Mouse (Mus musculus) midbrain, embryonic 12.5 days (tissue): Measurements from ENCODE around the gene Aph1c. TPM values are rescaled to one million over a fixed set of nuclear protein-coding genes. Genes with fewer than 3 reads are reported as not detected.

Source experiments
- ATAC-seq: fragments of 200-750 bp; cut with Nextera tagmentation; 2 replicates; pipeline ENCODE4 v1.8.0; 2017; ENCODE audit warnings: low read depth, moderate TSS enrichment, moderate library complexity; ENCODE audit not compliant: low FRiP score
- H3K27ac ChIP-seq: fragments of 300-500 bp; sonication (generic); replicated peaks from 2 replicates; pipeline ENCODE4 v1.5.1; 2016; ENCODE audit warnings: mild to moderate bottlenecking
- H3K27me3 ChIP-seq: fragments of 300-500 bp; sonication (generic); 2 replicates; pipeline ENCODE4 v1.6.1; 2016; ENCODE audit warnings: mild to moderate bottlenecking
- H3K36me3 ChIP-seq: fragments of 300-500 bp; sonication (generic); 2 replicates; pipeline ENCODE4 v1.6.1; 2016
- H3K4me1 ChIP-seq: fragments of 300-500 bp; sonication (generic); 2 replicates; pipeline ENCODE4 v1.6.1; 2016
- H3K4me2 ChIP-seq: fragments of 300-500 bp; sonication (generic); replicated peaks from 2 replicates; pipeline ENCODE4 v1.6.1; 2016; ENCODE audit warnings: mild to moderate bottlenecking, moderate library complexity
- H3K4me3 ChIP-seq: fragments of 300-500 bp; sonication (generic); 2 replicates; pipeline ENCODE4 v1.5.1; 2016; ENCODE audit warnings: mild to moderate bottlenecking
- H3K9ac ChIP-seq: fragments of 300-500 bp; sonication (generic); replicated peaks from 2 replicates; pipeline ENCODE4 v1.6.1; 2016; ENCODE audit warnings: mild to moderate bottlenecking, moderate library complexity
- H3K9me3 ChIP-seq: fragments of 300-500 bp; sonication (generic); 2 replicates; pipeline ENCODE4 v1.6.1; 2016; ENCODE audit warnings: mild to moderate bottlenecking
- WGBS: fragments of 180-500 bp; shearing (Covaris S2); methylation state at CpG from one replicate; pipeline ENCODE4 v1.1.7; 2016; 5-methylcytosine and 5-hydroxymethylcytosine counted together
- polyA plus RNA-seq: library from polyadenylated mRNA; unstranded; fragments of >200 nt; fragmentation: Nextera tagmentation; extraction: Ambion mirVana; gene quantifications from 2 replicates; pipeline ENCODE4 v1.2.1, GENCODE M21; 2016

Aph1c gene
- polyA plus RNA-seq, 1 experiment from 2014 or later = 3.0 TPM

DNA sequence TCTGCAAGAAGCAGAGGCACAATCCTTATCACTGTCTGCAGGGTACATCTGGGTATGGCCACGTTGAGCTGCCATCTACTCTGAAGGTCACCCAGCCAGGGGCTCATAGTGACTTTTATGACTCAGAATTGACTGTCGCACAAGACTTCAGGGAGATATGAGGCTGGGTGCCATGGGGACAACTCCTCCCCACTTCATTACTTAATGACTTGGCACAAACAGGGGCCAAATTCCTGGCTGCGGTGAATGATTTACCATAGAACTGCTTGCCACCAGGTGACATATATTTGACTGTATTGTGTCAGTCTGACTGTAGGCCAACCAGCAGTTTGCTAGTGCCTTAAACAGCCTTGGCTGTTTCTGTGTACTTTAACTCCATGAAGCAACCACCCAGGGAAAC, 65.3 kb downstream of the Aph1c start:
- Histone ChIP-seq H3K36me3 (no peaks in the 10 kb centered on the region), H3K27ac (no peak overlapping the region), H3K4me3 (no peak overlapping the region), H3K4me1 (no peaks in the 10 kb centered on the region), H3K27me3 (no peaks in the 10 kb centered on the region), H3K9me3 (no peaks in the 10 kb centered on the region), H3K9ac (no peak overlapping the region), H3K4me2 (no peak overlapping the region)
- 87% methylated on average over 3 of the region's 3 CpGs for WGBS
- ATAC-seq = no peak

DNA sequence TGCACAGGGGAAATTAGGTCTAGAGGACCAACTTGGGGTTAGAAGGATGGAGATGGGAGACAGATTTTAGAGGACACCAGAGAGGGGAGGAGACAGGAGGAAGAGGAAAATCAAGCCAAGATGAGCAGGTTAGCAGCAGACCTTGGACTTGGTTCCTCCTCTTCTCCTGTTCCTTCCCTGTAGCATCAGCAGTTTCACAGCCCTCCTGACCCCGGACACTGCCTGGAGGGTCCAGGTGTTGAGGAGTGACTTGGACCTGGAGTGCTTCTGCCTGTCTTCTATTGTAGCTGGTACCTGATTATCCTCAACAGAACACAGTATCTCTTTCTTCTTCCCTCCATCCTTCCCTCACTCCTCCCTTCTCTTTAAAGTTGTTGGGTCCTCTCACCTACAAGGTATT, 65.8 kb downstream of the Aph1c start:
- H3K27ac ChIP-seq = no peak overlapping the region
- H3K4me1 ChIP-seq = no peaks in the 10 kb centered on the region
- no peaks in the 10 kb centered on the region for H3K27me3 ChIP-seq
- H3K4me2 ChIP-seq = no peak overlapping the region
- no peaks in the 10 kb centered on the region for H3K36me3 ChIP-seq
- H3K9ac ChIP-seq = no peak overlapping the region
- no peak overlapping the region for H3K4me3 ChIP-seq
- no peaks in the 10 kb centered on the region for H3K9me3 ChIP-seq
- ATAC-seq = no peak
- 100% methylated on average over 1 of the region's 1 CpGs for WGBS

Other genes starting within 250 kb of the Aph1c start
- gene Usp3, start 241.6 kb downstream of the Aph1c start, polyA plus RNA-seq = 100 and 104 TPM in 2 replicates
- gene Car12, start 121.0 kb downstream of the Aph1c start, polyA plus RNA-seq = 0.57 and 0.72 TPM in 2 replicates
- 19.5 and 19.8 TPM in 2 replicates for gene Aph1b, start 39.2 kb downstream of the Aph1c start, polyA plus RNA-seq
- gene Gm10647, start 37.7 kb downstream of the Aph1c start, polyA plus RNA-seq = 0.59 and 1.0 TPM in 2 replicates
- gene Rab8b, start 85.0 kb upstream of the Aph1c start, polyA plus RNA-seq = 34.8 and 37.2 TPM in 2 replicates
- gene Rps27l, start 111.4 kb upstream of the Aph1c start, polyA plus RNA-seq = 493 and 550 TPM in 2 replicates
- gene Lactb, start 140.8 kb upstream of the Aph1c start, polyA plus RNA-seq = 9.7 and 12.0 TPM in 2 replicates
- 257 and 368 TPM in 2 replicates for gene Tpm1, start 214.7 kb upstream of the Aph1c start, polyA plus RNA-seq